ENCODE assay signal across 16 mouse cellular contexts in the genomic region with DNA sequence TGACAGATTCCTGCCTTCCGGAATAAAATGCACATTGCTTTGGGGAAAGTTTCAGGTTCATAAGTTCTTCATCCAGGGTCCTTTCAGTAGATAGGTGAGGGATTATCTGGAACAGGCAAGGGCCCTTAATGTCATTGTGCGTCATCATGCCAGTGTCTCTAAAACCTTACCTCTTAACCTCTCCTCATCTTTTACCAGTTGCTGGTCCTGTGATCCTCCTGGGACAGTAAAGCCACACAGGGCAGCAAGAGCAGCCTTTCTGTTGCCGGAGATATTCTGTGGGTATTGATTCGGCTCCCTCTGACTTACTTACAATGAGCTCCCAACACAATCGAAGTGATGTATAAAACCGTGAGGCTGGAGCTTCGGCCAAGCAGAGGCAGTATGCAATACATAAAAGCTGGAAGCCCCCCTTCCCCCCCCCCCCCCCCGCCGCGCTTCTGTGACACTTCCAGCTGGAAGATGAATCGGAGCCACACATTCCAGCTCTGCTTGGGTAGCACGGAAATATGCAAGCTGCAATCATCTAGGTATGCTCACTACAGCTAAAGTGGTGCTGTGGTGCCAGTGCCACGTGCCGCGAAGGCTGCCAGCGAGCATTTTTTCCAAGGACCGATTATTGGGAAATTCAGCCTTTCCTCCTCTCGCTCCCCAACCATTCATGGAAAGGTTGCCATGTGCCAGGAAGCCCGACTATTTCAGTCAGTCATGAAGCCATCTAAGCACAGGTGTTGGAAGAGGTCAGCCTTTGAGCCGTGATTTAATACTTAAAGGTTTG.
DNase-seq lines count a peak whose midpoint lies in the region; ATAC-seq and TF ChIP-seq lines count a peak whose summit lies in the region.
"Had no signal": no experiment of that assay in that cellular context is flagged by ENCODE, and none has a peak within 500 bp of the region (broad histone marks: within the 10 kb centered on the region; RNA-seq: fewer than 3 reads in every experiment).

No protein-coding gene starts in this region.

- intact Hi-C loops in gastrocnemius, postnatal 14 days (cut with DNase I; ENCODE audit: low total_unique reads): no loop called here

- H3K27me3 ChIP-seq in liver, adult 2 months (ENCODE audit: control insufficient read depth, insufficient read depth, low read length): no peaks in the 10 kb centered on the region
- H3K27me3 ChIP-seq in liver, postnatal 0 days (ENCODE audit: insufficient read depth, low read length): no peaks in the 10 kb centered on the region
- H3K27me3 ChIP-seq: intestine, embryonic 15.5 days had no signal

- H3K9ac ChIP-seq in liver, adult 2 months (ENCODE audit: low read depth, low read length): no peak overlapping the region
- no peak overlapping the region for H3K9ac ChIP-seq in liver, postnatal 0 days (replicated peaks)
- H3K9ac ChIP-seq: intestine, embryonic 15.5 days had no signal

- TF ChIP-seq EP300 in liver, postnatal 0 days (IDR thresholded peaks at IDR 0.05; ENCODE audit: low read depth): no peak

- H3K27ac ChIP-seq in liver, adult 2 months (replicated peaks; ENCODE audit: insufficient read depth, low read depth, low read length): no peak overlapping the region
- H3K27ac ChIP-seq in liver, postnatal 0 days (ENCODE audit: low read depth): no peak overlapping the region
- H3K27ac ChIP-seq: intestine, embryonic 15.5 days; kidney, postnatal 0 days had no signal

- WGBS in liver, adult 2 months: 89% methylated on average over 20 of the region's 20 CpGs
- 83% methylated on average over 17 of the region's 20 CpGs for WGBS in liver, postnatal 0 days (ENCODE audit: insufficient replicate concordance)

- no peak for TF ChIP-seq POLR2A in liver, adult 2 months (IDR thresholded peaks at IDR 0.05; ENCODE audit: extremely low read depth, insufficient read depth, low read length)

- no peaks in the 10 kb centered on the region for H3K36me3 ChIP-seq in liver, adult 2 months (ENCODE audit: control insufficient read depth, insufficient read depth, low read length)
- H3K36me3 ChIP-seq in liver, postnatal 0 days (replicated peaks; ENCODE audit: insufficient read depth, low read length): no peaks in the 10 kb centered on the region
- H3K36me3 ChIP-seq: intestine, embryonic 15.5 days had no signal

- no peak for TF ChIP-seq CTCF in liver, adult 2 months (IDR thresholded peaks at IDR 0.05; ENCODE audit: low read depth, low read length)
- TF ChIP-seq CTCF in liver, postnatal 0 days (IDR thresholded peaks at IDR 0.05; ENCODE audit: low read depth): no peak

- no peaks in the 10 kb centered on the region for H3K9me3 ChIP-seq in liver, postnatal 0 days (ENCODE audit: low read length)
- H3K9me3 ChIP-seq: intestine, embryonic 15.5 days had no signal

- no peak overlapping the region for H3K4me3 ChIP-seq in liver, adult 2 months (ENCODE audit: insufficient read depth, low read depth, low read length)
- H3K4me3 ChIP-seq in liver, postnatal 0 days (ENCODE audit: low read depth, low read length): no peak overlapping the region
- H3K4me3 ChIP-seq: intestine, embryonic 15.5 days had no signal

- peak; percentile 27 for DNase-seq in adrenal gland, adult 2 months
- no peak for DNase-seq in adrenal gland, adult (ENCODE audit: inconsistent age in 2 of 2, low spot score in 1 of 2)
- DNase-seq in gastrocnemius, postnatal 14 days: peak; percentile 22
- no peak for DNase-seq in gastrocnemius, adult 18-20 months (ENCODE audit: low spot score)
- DNase-seq in liver, adult 2 months (ENCODE audit: extremely low read depth, low read depth, low spot score): peak; percentile 15
- no peak for DNase-seq in liver, postnatal 0 days
- DNase-seq in brain, adult 2 months (ENCODE audit: low read depth, low spot score): peak; percentile 60
- no peak for DNase-seq in embryo, embryonic 11 days
- DNase-seq: adrenal gland, adult 8-10 months; cerebellum, adult 9-11 months; heart, postnatal 14 days; lung, postnatal 10 days; spleen, adult 18-20 months had no signal

- H3K4me1 ChIP-seq in liver, adult 2 months (ENCODE audit: control insufficient read depth, insufficient read depth, low read length): no peaks in the 10 kb centered on the region
- H3K4me1 ChIP-seq in liver, postnatal 0 days (ENCODE audit: insufficient read depth): no peaks in the 10 kb centered on the region

- ATAC-seq in liver, postnatal 0 days: no peak
- ATAC-seq: intestine, embryonic 15.5 days had no signal

- no peak overlapping the region for H3K4me2 ChIP-seq in liver, postnatal 0 days (ENCODE audit: low read depth, low read length)
- H3K4me2 ChIP-seq: intestine, embryonic 15.5 days; liver, embryonic 11.5 days had no signal

- H3K79me2 ChIP-seq in liver, adult 2 months (ENCODE audit: control insufficient read depth, insufficient read depth, low read length): no peaks in the 10 kb centered on the region

Comparison
In these comparisons a context has a peak if more than half of its experiments do, and no peak if none do; other contexts are left out.
1. DNase-seq: peak in adrenal gland, adult 2 months (single experiment), gastrocnemius, postnatal 14 days (single experiment), liver, adult 2 months (single experiment) and brain, adult 2 months (single experiment); none in adrenal gland, adult (0 of 2), gastrocnemius, adult 18-20 months (single experiment), liver, postnatal 0 days (single experiment) and embryo, embryonic 11 days (single experiment).